10 mouse cellular contexts compared by ENCODE assay signal in the genomic region with DNA sequence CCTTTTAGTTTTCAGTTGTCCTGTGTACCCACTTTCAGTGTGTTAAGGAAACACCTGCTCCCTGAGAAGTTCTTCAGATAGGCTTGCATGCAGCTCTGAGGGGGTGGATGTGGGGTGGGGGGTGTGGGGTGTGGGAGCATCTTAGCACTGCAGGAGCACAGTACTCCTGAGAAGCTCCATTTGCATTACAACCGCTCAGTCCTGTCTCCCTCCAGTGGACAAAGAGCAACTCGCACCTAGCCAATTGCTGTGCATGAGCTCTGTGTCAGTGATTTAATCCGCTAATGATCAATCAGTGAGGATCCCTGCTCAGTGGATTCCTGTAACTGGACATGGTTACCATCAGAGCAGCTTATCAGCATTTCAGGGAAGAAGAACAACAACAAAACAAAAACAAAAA. TPM values are rescaled to one million over a fixed set of nuclear protein-coding genes. Genes with fewer than 3 reads are reported as not detected.
A peak's percentile ranks its signal among the peaks of the same experiment; 100 is the strongest.
DNase-seq lines count a peak whose midpoint lies in the region; ATAC-seq and TF ChIP-seq lines count a peak whose summit lies in the region.
"Not testable (repeated sequence)": the region's sequence is repeated elsewhere in the genome, so short reads cannot be mapped to it uniquely, and the experiment has no call there.
"Had no signal": no experiment of that assay in that cellular context is flagged by ENCODE, and none has a peak within 500 bp of the region (broad histone marks: within the 10 kb centered on the region; RNA-seq: fewer than 3 reads in every experiment).

No protein-coding gene starts in this region.

- TF ChIP-seq CTCF in kidney, postnatal 0 days (IDR thresholded peaks at IDR 0.05; ENCODE audit: low read depth): peak; percentile 61; the same call in 1 of the 2 replicates
- TF ChIP-seq CTCF in lung, adult 2 months (IDR thresholded peaks at IDR 0.05; ENCODE audit: insufficient read depth, low read length): 0 out of 2 replicates have a peak, but pooled peaks have one; percentile 15
- TF ChIP-seq CTCF in stomach, postnatal 0 days (IDR thresholded peaks at IDR 0.05; ENCODE audit: low read depth): peak; percentile 68

- not testable (repeated sequence) for H3K4me3 ChIP-seq in embryonic facial prominence, embryonic 11.5 days (ENCODE audit: low read depth, low read length); hindbrain, embryonic 16.5 days (ENCODE audit: low read length); kidney, postnatal 0 days (replicated peaks; ENCODE audit: low read depth, low read length); lung, adult 2 months (replicated peaks; ENCODE audit: extremely low read depth, low read depth, low read length); midbrain, embryonic 16.5 days (ENCODE audit: low read depth, low read length); stomach, postnatal 0 days (ENCODE audit: low read depth, low read length)

- peak; percentile 54 for DNase-seq in ZHBTc4 (ENCODE audit: low read depth, low spot score)
- peak; percentile 26 for DNase-seq in embryonic facial prominence, embryonic 11.5 days (ENCODE audit: low spot score)
- not testable (repeated sequence) for DNase-seq in kidney, postnatal 0 days (ENCODE audit: low spot score); lung, adult 2 months
- peak; percentile 23 for DNase-seq in stomach, postnatal 0 days (ENCODE audit: low spot score)

- not testable (repeated sequence) for H3K27ac ChIP-seq in embryonic facial prominence, embryonic 11.5 days (replicated peaks; ENCODE audit: low read depth, low read length); hindbrain, embryonic 16.5 days (ENCODE audit: low read depth, low read length); kidney, postnatal 0 days; midbrain, embryonic 16.5 days (ENCODE audit: low read length); stomach, postnatal 0 days (replicated peaks)

- not testable (repeated sequence) for TF ChIP-seq EP300 in stomach, postnatal 0 days (optimal IDR thresholded peaks at IDR 0.05)

- H3K4me2 ChIP-seq in embryonic facial prominence, embryonic 11.5 days (ENCODE audit: low read depth, low read length); hindbrain, embryonic 16.5 days (ENCODE audit: low read length); kidney, postnatal 0 days (ENCODE audit: low read length); midbrain, embryonic 16.5 days (ENCODE audit: low read length); stomach, postnatal 0 days (replicated peaks; ENCODE audit: low read depth): not testable (repeated sequence)

- not testable (repeated sequence) for H3K4me1 ChIP-seq in embryonic facial prominence, embryonic 11.5 days (ENCODE audit: control insufficient read depth, insufficient read depth, low read length); hindbrain, embryonic 16.5 days (ENCODE audit: control insufficient read depth, insufficient read depth, low read depth, low read length); kidney, postnatal 0 days (replicated peaks; ENCODE audit: insufficient read depth, low read length); lung, adult 2 months (ENCODE audit: control insufficient read depth, insufficient read depth, low read length); midbrain, embryonic 16.5 days (ENCODE audit: control insufficient read depth, insufficient read depth, low read length); stomach, postnatal 0 days (replicated peaks; ENCODE audit: control insufficient read depth, insufficient read depth)

- H3K9me3 ChIP-seq in embryonic facial prominence, embryonic 11.5 days (replicated peaks; ENCODE audit: control insufficient read depth, low read length); hindbrain, embryonic 16.5 days (ENCODE audit: control insufficient read depth, low read length); kidney, postnatal 0 days (replicated peaks; ENCODE audit: low read length); midbrain, embryonic 16.5 days (replicated peaks; ENCODE audit: control insufficient read depth, low read length, poor library complexity, severe bottlenecking); stomach, postnatal 0 days (ENCODE audit: control insufficient read depth, low read length): not testable (repeated sequence)

- TF ChIP-seq POLR2A in lung, adult 2 months (IDR thresholded peaks at IDR 0.05; ENCODE audit: borderline replicate concordance, extremely low read depth, low read depth, low read length): not testable (repeated sequence)

- WGBS in embryonic facial prominence, embryonic 11.5 days: 3% methylated on average over 3 of the region's 3 CpGs
- WGBS in hindbrain, embryonic 16.5 days: 5% methylated on average over 3 of the region's 3 CpGs
- 7% methylated on average over 3 of the region's 3 CpGs for WGBS in kidney, postnatal 0 days
- 8% methylated on average over 3 of the region's 3 CpGs for WGBS in lung, adult 2 months
- 2% methylated on average over 3 of the region's 3 CpGs for WGBS in midbrain, embryonic 16.5 days
- WGBS in stomach, postnatal 0 days: 12% methylated on average over 3 of the region's 3 CpGs

- not testable (repeated sequence) for H3K27me3 ChIP-seq in embryonic facial prominence, embryonic 11.5 days (ENCODE audit: control insufficient read depth, insufficient read depth, low read length); hindbrain, embryonic 16.5 days (replicated peaks; ENCODE audit: control insufficient read depth, insufficient read depth, low read length); kidney, postnatal 0 days (ENCODE audit: insufficient read depth, low read length); midbrain, embryonic 16.5 days (ENCODE audit: control insufficient read depth, insufficient read depth, low read depth, low read length); stomach, postnatal 0 days (ENCODE audit: control insufficient read depth, insufficient read depth, low read length)

- H3K36me3 ChIP-seq in embryonic facial prominence, embryonic 11.5 days (replicated peaks; ENCODE audit: control insufficient read depth, insufficient read depth, low read depth, low read length); hindbrain, embryonic 16.5 days (ENCODE audit: control insufficient read depth, insufficient read depth, low read length); kidney, postnatal 0 days (ENCODE audit: insufficient read depth, low read length); midbrain, embryonic 16.5 days (ENCODE audit: control insufficient read depth, insufficient read depth, low read length); stomach, postnatal 0 days (ENCODE audit: control insufficient read depth, insufficient read depth, low read length): not testable (repeated sequence)

- H3K9ac ChIP-seq in embryonic facial prominence, embryonic 11.5 days (replicated peaks; ENCODE audit: low read length); hindbrain, embryonic 16.5 days (ENCODE audit: low read depth, low read length); kidney, postnatal 0 days (ENCODE audit: low read depth, low read length); midbrain, embryonic 16.5 days (ENCODE audit: low read depth, low read length); stomach, postnatal 0 days (ENCODE audit: low read length): not testable (repeated sequence)

- peak; percentile 82 for ATAC-seq in embryonic facial prominence, embryonic 11.5 days (replicated peaks; ENCODE audit: insufficient number of reproducible peaks, low FRiP score, low TSS enrichment, low read depth)
- ATAC-seq in frontal cortex, adult (ENCODE audit: low TSS enrichment): peak; percentile 94
- ATAC-seq in hindbrain, embryonic 16.5 days: peak; percentile 85
- ATAC-seq in kidney, postnatal 0 days (replicated peaks; ENCODE audit: low FRiP score, low read depth): 0 out of 2 replicates have a peak, but pooled peaks have one; percentile 69
- peak; percentile 64; the same call in 1 of the 2 replicates for ATAC-seq in midbrain, embryonic 16.5 days
- not testable (repeated sequence) for ATAC-seq in stomach, postnatal 0 days (ENCODE audit: low FRiP score, low TSS enrichment)

RNA-seq across cellular contexts. Expression of gene Ptgdr, which starts 8.5 kb away (rescaled TPM):
- 0.21 TPM in 1 of 2 replicates, not detected in the other for polyA plus RNA-seq in embryonic facial prominence, embryonic 11.5 days (2014; fragmentation: Nextera tagmentation; extraction: Ambion mirVana)
- polyA plus RNA-seq in hindbrain, embryonic 16.5 days (2015; fragmentation: Nextera tagmentation; extraction: Ambion mirVana): 0.73 and 0.76 TPM in 2 replicates
- not detected in 2 replicates for polyA plus RNA-seq in kidney, postnatal 0 days (2015; fragmentation: Nextera tagmentation; extraction: Ambion mirVana)
- not detected in 2 replicates for polyA plus RNA-seq in lung, adult 2 months (2012; rRNA removed)
- polyA plus RNA-seq in midbrain, embryonic 16.5 days (2015; fragmentation: Nextera tagmentation; extraction: Ambion mirVana): 0.46 and 0.87 TPM in 2 replicates
- polyA plus RNA-seq in stomach, postnatal 0 days (2015; fragmentation: Nextera tagmentation; extraction: Ambion mirVana): 0.61 and 0.71 TPM in 2 replicates
- polyA plus RNA-seq: liver, embryonic 12.5 days; macrophage had no signal

Comparison
In these comparisons a context has a peak if more than half of its experiments do, and no peak if none do; other contexts are left out.
1. CTCF ChIP-seq: peak in every context shown above with its lines; median percentile 68 in stomach, postnatal 0 days; 61 in kidney, postnatal 0 days; 15 in lung, adult 2 months.